Mouse (Mus musculus) kidney, postnatal 0 days (tissue): ENCODE results near the gene Tnni2. TPM values are rescaled to one million over a fixed set of nuclear protein-coding genes. Genes with fewer than 3 reads are reported as not detected.

Source experiments
- ATAC-seq: fragments of 200-750 bp; cut with Nextera tagmentation; replicated peaks from 2 replicates; pipeline ENCODE4 v1.8.0; 2017; ENCODE audit warnings: low read depth, moderate number of reproducible peaks, moderate TSS enrichment, moderate library complexity; ENCODE audit not compliant: low FRiP score
- DNase-seq: peaks from one replicate; pipeline ENCODE4 v3.0.0-alpha.2; 2016; ENCODE audit warnings: low spot score
- H3K27ac ChIP-seq: fragments of 300-500 bp; sonication (generic); 2 replicates; pipeline ENCODE4 v1.5.1; 2014; ENCODE audit warnings: mild to moderate bottlenecking
- H3K27me3 ChIP-seq: fragments of 300-500 bp; sonication (generic); 2 replicates; pipeline ENCODE4 v1.6.1; 2014; ENCODE audit warnings: low read length, mixed read lengths; ENCODE audit not compliant: insufficient read depth
- H3K36me3 ChIP-seq: fragments of 300-500 bp; sonication (generic); 2 replicates; pipeline ENCODE4 v1.6.1; 2014; ENCODE audit warnings: low read length, mixed read lengths; ENCODE audit not compliant: insufficient read depth
- H3K4me1 ChIP-seq: fragments of 300-500 bp; sonication (generic); replicated peaks from 2 replicates; pipeline ENCODE4 v1.6.1; 2014; ENCODE audit warnings: antibody characterized with exemption, low read length, mixed read lengths; ENCODE audit not compliant: insufficient read depth
- H3K4me2 ChIP-seq: fragments of 300-500 bp; sonication (generic); 2 replicates; pipeline ENCODE4 v1.6.1; 2014; ENCODE audit warnings: mild to moderate bottlenecking, low read length, moderate library complexity, mixed read lengths
- H3K4me3 ChIP-seq: fragments of 300-500 bp; sonication (generic); replicated peaks from 2 replicates; pipeline ENCODE4 v1.5.1; 2014; ENCODE audit warnings: low read depth, low read length
- H3K9ac ChIP-seq: fragments of 300-500 bp; sonication (generic); 2 replicates; pipeline ENCODE4 v1.6.1; 2014; ENCODE audit warnings: low read depth, low read length
- H3K9me3 ChIP-seq: fragments of 300-500 bp; sonication (generic); replicated peaks from 2 replicates; pipeline ENCODE4 v1.6.1; 2016; ENCODE audit warnings: low read length, inconsistent platforms, mixed read lengths
- CTCF ChIP-seq: IDR thresholded peaks from 2 replicates; pipeline ENCODE4 v1.5.1; 2016; ENCODE audit warnings: antibody characterized with exemption, low read depth, mild to moderate bottlenecking, moderate library complexity
- WGBS: fragments of 180-500 bp; shearing (Covaris S2); extraction: QIAGEN DNeasy Blood & Tissue Kit; methylation state at CpG from one replicate; pipeline ENCODE4 v1.1.7; 2014; 5-methylcytosine and 5-hydroxymethylcytosine counted together
- polyA plus RNA-seq: library from polyadenylated mRNA; unstranded; fragments of >200 nt; fragmentation: Nextera tagmentation; extraction: Ambion mirVana; gene quantifications from 2 replicates; pipeline ENCODE4 v1.2.1, GENCODE M21; 2015

Tnni2 gene
- polyA plus RNA-seq, 1 experiment from 2014 or later: 3.0 TPM

GRCm38 (mm10) chr7:142434137-142434865 lies 7.3 kb upstream of the Tnni2 start, which contains the start of gene Syt8:
Gene Syt8, plus strand, starts transcription at chr7:142434850.
- no peak for ATAC-seq
- Histone ChIP-seq H3K27me3 (no peaks in the 10 kb centered on the region), H3K4me3 (no peak within 1 kb of the TSS), H3K4me1 (0 out of 2 replicates have a peak, but pooled peaks cover 5% of the 10 kb centered on the region), H3K36me3 (no peaks in the 10 kb centered on the region), H3K4me2 (no peak within 1 kb of the TSS), H3K9ac (no peak within 1 kb of the TSS), H3K9me3 (no peaks in the 10 kb centered on the region), H3K27ac (no peak within 1 kb of the TSS; the same call in 1 of the 2 replicates)
- 82% methylated on average over 10 of the region's 10 CpGs for WGBS
- no peak for DNase-seq
- TF ChIP-seq CTCF: no peak

- ATAC-seq: no peak
- peak; percentile 91 for TF ChIP-seq CTCF
- Histone ChIP-seq H3K4me2 (no peak overlapping the region), H3K4me1 (no peaks in the 10 kb centered on the region), H3K9ac (no peak overlapping the region), H3K36me3 (no peaks in the 10 kb centered on the region), H3K27ac (no peak overlapping the region), H3K4me3 (no peak overlapping the region), H3K27me3 (no peaks in the 10 kb centered on the region), H3K9me3 (no peaks in the 10 kb centered on the region)
- DNase-seq: peak; percentile 91
- 17% methylated on average over 4 of the region's 4 CpGs for WGBS
Observed at GRCm38 (mm10) chr7:142435524-142435923, 6.1 kb upstream of the Tnni2 start.

GRCm38 (mm10) chr7:142437324-142437723 lies 4.3 kb upstream of the Tnni2 start:
- no peaks in the 10 kb centered on the region for H3K9me3 ChIP-seq
- peak; percentile 64 for TF ChIP-seq CTCF
- 0 out of 2 replicates have a peak, but pooled peaks cover 6% of the 10 kb centered on the region for H3K4me1 ChIP-seq
- DNase-seq: peak; percentile 39
- H3K4me3 ChIP-seq: no peak overlapping the region
- no peak overlapping the region for H3K4me2 ChIP-seq
- 75% methylated on average over 5 of the region's 5 CpGs for WGBS
- H3K9ac ChIP-seq: no peak overlapping the region
- H3K27me3 ChIP-seq: no peaks in the 10 kb centered on the region
- no peaks in the 10 kb centered on the region for H3K36me3 ChIP-seq
- H3K27ac ChIP-seq: no peak overlapping the region
- peak; percentile 50 for ATAC-seq

GRCm38 (mm10) chr7:142439966-142440365 lies 1.6 kb upstream of the Tnni2 start:
- no peaks in the 10 kb centered on the region for H3K27me3 ChIP-seq
- no peak overlapping the region for H3K4me3 ChIP-seq
- WGBS: 87% methylated on average over 14 of the region's 14 CpGs
- no peak for DNase-seq
- H3K27ac ChIP-seq: no peak overlapping the region
- no peaks in the 10 kb centered on the region for H3K36me3 ChIP-seq
- H3K4me1 ChIP-seq: 0 out of 2 replicates have a peak, but pooled peaks cover 6% of the 10 kb centered on the region
- no peak overlapping the region for H3K9ac ChIP-seq
- no peak overlapping the region for H3K4me2 ChIP-seq
- ATAC-seq: no peak
- no peaks in the 10 kb centered on the region for H3K9me3 ChIP-seq
- TF ChIP-seq CTCF: no peak

GRCm38 (mm10) chr7:142440657-142441114 lies 922 bp upstream of the Tnni2 start:
- Histone ChIP-seq H3K27ac (no peak overlapping the region), H3K27me3 (no peaks in the 10 kb centered on the region), H3K36me3 (no peaks in the 10 kb centered on the region), H3K4me1 (0 out of 2 replicates have a peak, but pooled peaks cover 6% of the 10 kb centered on the region), H3K9ac (no peak overlapping the region), H3K9me3 (no peaks in the 10 kb centered on the region), H3K4me2 (no peak overlapping the region), H3K4me3 (no peak overlapping the region)
- TF ChIP-seq CTCF: peak; percentile 84
- ATAC-seq (0 out of 2 replicates have a peak, but pooled peaks have one; percentile 50), DNase-seq (peak; percentile 94)
- 47% methylated on average over 5 of the region's 5 CpGs for WGBS

- Histone ChIP-seq H3K4me1 (0 out of 2 replicates have a peak, but pooled peaks cover 6% of the 10 kb centered on the region), H3K27ac (no peak overlapping the region), H3K27me3 (no peaks in the 10 kb centered on the region), H3K9me3 (no peaks in the 10 kb centered on the region), H3K4me3 (no peak overlapping the region), H3K36me3 (no peaks in the 10 kb centered on the region), H3K4me2 (no peak overlapping the region), H3K9ac (peak overlapping the region; percentile 5; the same call in 1 of the 2 replicates)
- ATAC-seq (no peak), DNase-seq (no peak)
- TF ChIP-seq CTCF: no peak
- WGBS: 58% methylated on average over 9 of the region's 9 CpGs
Observed at GRCm38 (mm10) chr7:142442081-142442907, 686 bp downstream of the Tnni2 start.
